Mouse (Mus musculus) ES-E14 (cell line): ENCODE data around the gene Mvp. TPM values are rescaled to one million over a fixed set of nuclear protein-coding genes. Genes with fewer than 3 reads are reported as not detected.
A peak's percentile ranks its signal among the peaks of the same experiment; 100 is the strongest.

Experiments
- DNase-seq: peaks from one replicate; pipeline ENCODE4 v3.0.0-alpha.2; 2013; ENCODE audit warnings: low read depth, low spot score
- H3K27ac ChIP-seq: 2 replicates; pipeline ENCODE4 v1.5.1; 2012; ENCODE audit warnings: low read depth, mild to moderate bottlenecking, low read length, moderate library complexity, mixed read lengths; ENCODE audit not compliant: poor library complexity, insufficient read depth, severe bottlenecking
- H3K36me3 ChIP-seq: 2 replicates; pipeline ENCODE4 v1.6.1; 2012; ENCODE audit warnings: mild to moderate bottlenecking, low read length, moderate library complexity, mixed read lengths; ENCODE audit not compliant: control insufficient read depth, poor library complexity, insufficient read depth, severe bottlenecking
- H3K4me1 ChIP-seq, 2 experiments: fragments of 150-350 bp in 1 of 2; sonication (generic) in 1 of 2; 2 replicates each; pipeline ENCODE4 v1.6.1; 2012; ENCODE audit warnings: low read length in 2 of 2, mild to moderate bottlenecking in 1 of 2, mixed read lengths in 1 of 2; ENCODE audit not compliant: control insufficient read depth in 2 of 2, insufficient read depth in 2 of 2, poor library complexity in 1 of 2
- H3K4me3 ChIP-seq, 2 experiments: fragments of 150-350 bp in 1 of 2; sonication (generic) in 1 of 2; 2 replicates each; pipeline ENCODE4 v1.5.1; 2012; ENCODE audit warnings: low read length in 2 of 2, low read depth in 1 of 2, mild to moderate bottlenecking in 1 of 2, mixed read lengths in 1 of 2; ENCODE audit not compliant: insufficient read depth in 1 of 2, poor library complexity in 1 of 2, severe bottlenecking in 1 of 2
- H3K9ac ChIP-seq: 2 replicates; pipeline ENCODE4 v1.6.1; 2012; ENCODE audit warnings: low read depth, mild to moderate bottlenecking, low read length, mixed read lengths; ENCODE audit not compliant: poor library complexity, insufficient read depth, severe bottlenecking
- H3K9me3 ChIP-seq: fragments of 150-350 bp; sonication (generic); 2 replicates; pipeline ENCODE4 v1.6.1; 2012; ENCODE audit warnings: low read depth, mild to moderate bottlenecking, low read length; ENCODE audit not compliant: control insufficient read depth, insufficient read depth
- CHD2 ChIP-seq: IDR thresholded peaks from 2 replicates; pipeline ENCODE4 v1.6.1; 2014; ENCODE audit warnings: mild to moderate bottlenecking, low read depth, low read length, inconsistent platforms
- HCFC1 ChIP-seq: IDR thresholded peaks from 2 replicates; pipeline ENCODE4 v1.6.1; 2012; ENCODE audit warnings: low read length, inconsistent platforms, borderline replicate concordance; ENCODE audit not compliant: insufficient read depth
- MAFK ChIP-seq: IDR thresholded peaks from 2 replicates; pipeline ENCODE4 v1.6.1; 2014; ENCODE audit warnings: mild to moderate bottlenecking, low read depth, low read length, inconsistent platforms; ENCODE audit not compliant: insufficient read depth
- ZC3H11A ChIP-seq: IDR thresholded peaks from 2 replicates; pipeline ENCODE4 v1.6.1; 2012; ENCODE audit warnings: low read depth, mild to moderate bottlenecking, inconsistent platforms, low read length, borderline replicate concordance
- ZNF384 ChIP-seq: IDR thresholded peaks from 2 replicates; pipeline ENCODE4 v1.6.1; 2012; ENCODE audit warnings: low read depth, low read length, inconsistent platforms
- in situ Hi-C, 2 experiments: fragments of 600-800 bp; cut with MboI; formaldehyde crosslinking; loops; one replicate each; pipeline ENCODE4 v1.15.1; 2025; ENCODE audit warnings: low sequenced_read_pairs in 2 of 2, inconsistent platforms in 1 of 2; ENCODE audit not compliant: unreplicated experiment in 2 of 2
- total RNA-seq: library from RNA; depleted of rRNA; stranded (reverse); fragments of 300-350 nt; gene quantifications from 2 replicates; pipeline ENCODE4 v1.2.3, GENCODE M21; 2012

Gene Mvp
- total RNA-seq, 1 experiment, result 56.0 TPM

- Histone ChIP-seq H3K4me1 (peaks cover 4 to 9% of the 10 kb centered on the region in 2 experiments; a peak in 3 of 4 replicates), H3K4me3 (peak within 1 kb of the TSS; percentile 73 to 91), H3K9ac (peak within 1 kb of the TSS; percentile 95), H3K36me3 (peaks cover 14% of the 10 kb centered on the region), H3K9me3 (no peaks in the 10 kb centered on the region), H3K27ac (peak within 1 kb of the TSS; percentile 84)
- peak; percentile 100 for DNase-seq
- in situ Hi-C loops, result no loop called here
- no peak; the same call in 1 of the 2 replicates for TF ChIP-seq MAFK
- peak; percentile 76 for TF ChIP-seq ZNF384
- peak; percentile 93 for TF ChIP-seq HCFC1
Measured at GRCm38 (mm10) chr7:127016971-127017949, 2.8 kb upstream of the Mvp start, which contains the start of gene Pagr1a. TSS of gene Pagr1a (minus strand) at chr7:127017352.

- H3K27ac ChIP-seq, result peak overlapping the region; percentile 84
- no peaks in the 10 kb centered on the region for H3K9me3 ChIP-seq
- DNase-seq, result no peak
- peak overlapping the region; percentile 95 for H3K9ac ChIP-seq
- in situ Hi-C loops, result no loop called here
- peak overlapping the region; percentile 73 to 91 for H3K4me3 ChIP-seq
- H3K4me1 ChIP-seq, result peaks cover 2 to 7% of the 10 kb centered on the region in 2 experiments; a peak in 3 of 4 replicates
- peaks cover 12% of the 10 kb centered on the region for H3K36me3 ChIP-seq
- TF ChIP-seq CHD2 (no peak), ZC3H11A (no peak), HCFC1 (no peak), ZNF384 (no peak), MAFK (no peak)
Measured at GRCm38 (mm10) chr7:127016486-127016938, 2.1 kb upstream of the Mvp start.

GRCm38 (mm10) chr7:127016481-127016485 lies 1.9 kb upstream of the Mvp start, which contains the start of gene Pagr1b:
TSS of gene Pagr1b (minus strand) at chr7:127016484.
- in situ Hi-C loops, result no loop called here
- Histone ChIP-seq H3K27ac (peak within 1 kb of the TSS; percentile 84), H3K4me3 (peak within 1 kb of the TSS; percentile 73 to 91), H3K36me3 (peaks cover 12% of the 10 kb centered on the region), H3K4me1 (peaks cover 2 to 7% of the 10 kb centered on the region in 2 experiments; a peak in 3 of 4 replicates), H3K9me3 (no peaks in the 10 kb centered on the region), H3K9ac (peak within 1 kb of the TSS; percentile 95)
- TF ChIP-seq ZC3H11A, result no peak
- TF ChIP-seq ZNF384, result no peak
- no peak for TF ChIP-seq MAFK
- TF ChIP-seq CHD2, result no peak
- TF ChIP-seq HCFC1, result no peak
- no peak for DNase-seq

- TF ChIP-seq ZNF384, result no peak
- no peak for TF ChIP-seq ZC3H11A
- no peak for TF ChIP-seq HCFC1
- H3K9me3 ChIP-seq, result no peaks in the 10 kb centered on the region
- in situ Hi-C loops, result no loop called here
- H3K27ac ChIP-seq, result peak overlapping the region; percentile 84
- peaks cover 2 to 7% of the 10 kb centered on the region in 2 experiments; a peak in 3 of 4 replicates for H3K4me1 ChIP-seq
- H3K36me3 ChIP-seq, result peaks cover 12% of the 10 kb centered on the region
- peak overlapping the region; percentile 95 for H3K9ac ChIP-seq
- DNase-seq, result peak; percentile 83
- peak overlapping the region; percentile 73 to 91 for H3K4me3 ChIP-seq
Measured at GRCm38 (mm10) chr7:127016081-127016480, 1.7 kb upstream of the Mvp start.
